Mouse (Mus musculus): Measurements from ENCODE around the gene Cpt1b. TPM values are rescaled to one million over a fixed set of nuclear protein-coding genes. Genes with fewer than 3 reads are reported as not detected.
A peak's percentile ranks its signal among the peaks of the same experiment; 100 is the strongest.

Gene Cpt1b
- polyA plus RNA-seq, 1 experiment, result 28.9 TPM

GRCm38 (mm10) chr15:89428821-89429351 is 3.2 kb upstream of the Cpt1b start:
- 6% methylated on average over 22 of the region's 22 CpGs for WGBS
- TF ChIP-seq CTCF (IDR thresholded peaks at IDR 0.05; ENCODE audit: insufficient read depth, low read length) (no peak), POLR2A (IDR thresholded peaks at IDR 0.05; ENCODE audit: borderline replicate concordance, extremely low read depth, low read depth, low read length) (no peak)
- no peak for DNase-seq

GRCm38 (mm10) chr15:89428136-89428790 is 2.6 kb upstream of the Cpt1b start:
- Histone ChIP-seq H3K4me1 (ENCODE audit: control insufficient read depth, insufficient read depth, low read length) (0 out of 2 replicates have a peak, but pooled peaks cover 3% of the 10 kb centered on the region), H3K4me3 (replicated peaks; ENCODE audit: extremely low read depth, low read depth, low read length) (no peak overlapping the region)
- DNase-seq, result no peak
- WGBS, result 82% methylated on average over 19 of the region's 19 CpGs
- TF ChIP-seq CTCF (IDR thresholded peaks at IDR 0.05; ENCODE audit: insufficient read depth, low read length) (no peak), POLR2A (IDR thresholded peaks at IDR 0.05; ENCODE audit: borderline replicate concordance, extremely low read depth, low read depth, low read length) (no peak)

More at GRCm38 (mm10) chr15:89428821-89429351, 3.2 kb upstream of the Cpt1b start:
- H3K4me1 ChIP-seq (ENCODE audit: control insufficient read depth, insufficient read depth, low read length), result 0 out of 2 replicates have a peak, but pooled peaks cover 3% of the 10 kb centered on the region
- peak overlapping the region; percentile 83 for H3K4me3 ChIP-seq (replicated peaks; ENCODE audit: extremely low read depth, low read depth, low read length)

- Histone ChIP-seq H3K4me3 (replicated peaks; ENCODE audit: extremely low read depth, low read depth, low read length) (no peak overlapping the region), H3K4me1 (ENCODE audit: control insufficient read depth, insufficient read depth, low read length) (0 out of 2 replicates have a peak, but pooled peaks cover 3% of the 10 kb centered on the region)
- DNase-seq, result no peak
- 88% methylated on average over 10 of the region's 10 CpGs for WGBS
- TF ChIP-seq POLR2A (IDR thresholded peaks at IDR 0.05; ENCODE audit: borderline replicate concordance, extremely low read depth, low read depth, low read length) (no peak), CTCF (IDR thresholded peaks at IDR 0.05; ENCODE audit: insufficient read depth, low read length) (no peak)
Observed at GRCm38 (mm10) chr15:89426716-89427115, 1.1 kb upstream of the Cpt1b start.

DNA sequence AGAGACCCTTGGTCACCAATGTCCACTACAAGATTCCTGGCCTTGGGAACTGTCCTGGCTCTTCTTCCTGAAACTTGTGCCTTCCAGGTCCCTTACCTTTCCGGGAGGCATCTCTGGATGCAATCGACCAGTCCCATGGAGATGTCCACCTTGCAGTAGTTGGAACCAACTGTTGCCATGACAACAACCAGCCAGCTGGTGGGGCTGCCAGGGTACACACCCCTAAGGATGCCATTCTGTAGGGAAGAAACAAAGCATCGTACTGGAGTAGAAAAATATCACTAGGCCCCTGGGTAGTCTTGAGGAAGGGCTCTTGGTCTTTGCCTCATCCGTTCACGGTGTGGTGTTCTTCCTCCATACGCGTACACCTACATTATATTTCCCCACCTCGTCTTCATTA is 1.0 kb downstream of the Cpt1b start:
- Histone ChIP-seq H3K4me3 (replicated peaks; ENCODE audit: extremely low read depth, low read depth, low read length) (no peak overlapping the region), H3K4me1 (ENCODE audit: control insufficient read depth, insufficient read depth, low read length) (0 out of 2 replicates have a peak, but pooled peaks cover 3% of the 10 kb centered on the region)
- 83% methylated on average over 8 of the region's 8 CpGs for WGBS
- DNase-seq, result no peak
- TF ChIP-seq POLR2A (IDR thresholded peaks at IDR 0.05; ENCODE audit: borderline replicate concordance, extremely low read depth, low read depth, low read length) (no peak), CTCF (IDR thresholded peaks at IDR 0.05; ENCODE audit: insufficient read depth, low read length) (no peak)

DNA sequence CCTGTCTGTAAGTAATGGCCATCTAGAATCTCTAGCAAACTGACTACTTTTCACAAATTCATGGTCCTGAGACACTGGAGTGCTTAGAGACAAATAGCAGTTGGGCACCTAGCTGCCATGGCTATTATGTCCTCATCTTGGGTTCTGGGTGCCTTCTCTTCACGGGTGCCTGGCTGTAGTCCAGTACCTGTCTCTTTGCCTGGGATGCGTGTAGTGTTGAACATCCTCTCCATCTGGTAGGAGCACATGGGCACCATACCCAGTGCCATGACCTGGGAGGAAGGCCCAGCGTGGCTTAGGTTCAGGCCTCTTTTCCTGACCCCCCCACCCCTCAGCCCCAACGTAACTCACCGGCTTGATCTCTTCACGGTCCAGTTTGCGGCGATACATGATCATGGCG is 3.7 kb downstream of the Cpt1b start:
- 93% methylated on average over 9 of the region's 9 CpGs for WGBS

DNA sequence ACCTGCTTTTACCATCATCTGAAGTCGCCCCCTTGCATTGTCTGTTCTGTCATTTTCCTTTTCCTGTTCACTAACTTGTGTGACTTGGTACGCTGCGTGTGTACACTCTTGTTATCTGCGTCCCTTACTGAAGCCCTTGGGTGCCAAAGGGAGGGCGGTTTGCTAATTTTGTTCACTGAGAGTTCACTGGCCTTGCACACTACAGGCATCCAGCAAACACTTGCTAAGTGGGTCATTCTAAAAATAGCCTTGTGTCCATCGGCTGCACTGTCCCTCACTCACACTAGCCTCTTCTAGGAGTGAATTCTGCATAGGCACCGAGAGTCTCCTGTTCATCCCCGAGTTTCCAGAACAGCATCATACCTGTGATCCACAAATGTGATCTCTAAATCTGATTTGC is 10.4 kb downstream of the Cpt1b start:
- 76% methylated on average over 8 of the region's 8 CpGs for WGBS
- no peak for DNase-seq
- TF ChIP-seq POLR2A (IDR thresholded peaks at IDR 0.05; ENCODE audit: borderline replicate concordance, extremely low read depth, low read depth, low read length) (no peak), CTCF (IDR thresholded peaks at IDR 0.05; ENCODE audit: insufficient read depth, low read length) (no peak)

More for the DNA sequence above, 3.7 kb downstream of the Cpt1b start:
- no peak for DNase-seq
- Histone ChIP-seq H3K4me1 (ENCODE audit: control insufficient read depth, insufficient read depth, low read length) (no peaks in the 10 kb centered on the region), H3K4me3 (replicated peaks; ENCODE audit: extremely low read depth, low read depth, low read length) (no peak overlapping the region)
- no peak for TF ChIP-seq CTCF (IDR thresholded peaks at IDR 0.05; ENCODE audit: insufficient read depth, low read length)
- no peak for TF ChIP-seq POLR2A (IDR thresholded peaks at IDR 0.05; ENCODE audit: borderline replicate concordance, extremely low read depth, low read depth, low read length)

DNA sequence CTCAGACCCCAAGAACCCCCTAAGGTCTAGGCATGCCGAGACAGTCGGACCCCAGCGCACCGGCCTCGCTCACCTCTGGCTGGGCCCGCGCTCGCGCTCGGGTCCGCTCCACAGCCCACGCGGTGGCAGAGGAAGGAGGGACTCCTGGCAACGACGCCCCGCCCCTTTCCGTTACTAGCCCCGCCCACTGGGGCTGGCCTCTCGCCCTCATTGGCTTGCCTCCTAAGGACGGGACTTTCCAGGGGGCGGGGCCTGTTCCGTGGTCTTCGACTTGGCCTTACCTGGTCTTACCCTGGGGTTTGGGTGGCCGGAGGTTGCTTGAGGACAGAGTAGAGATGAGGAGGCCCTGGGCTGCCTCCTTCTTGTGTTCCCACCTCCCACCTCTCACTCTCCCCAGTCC is 15.5 kb downstream of the Cpt1b start, which contains the start of gene Syce3:
Syce3 (minus strand) TSS at position 386 of the 400 bp plus-strand sequence.
- no peaks in the 10 kb centered on the region for H3K4me1 ChIP-seq (ENCODE audit: control insufficient read depth, insufficient read depth, low read length)
- H3K4me3 ChIP-seq (replicated peaks; ENCODE audit: extremely low read depth, low read depth, low read length), result no peak within 1 kb of the TSS
- 79% methylated on average over 24 of the region's 24 CpGs for WGBS
- no peak for DNase-seq
- TF ChIP-seq CTCF (IDR thresholded peaks at IDR 0.05; ENCODE audit: insufficient read depth, low read length), result no peak
- TF ChIP-seq POLR2A (IDR thresholded peaks at IDR 0.05; ENCODE audit: borderline replicate concordance, extremely low read depth, low read depth, low read length), result no peak

More for the DNA sequence above, 10.4 kb downstream of the Cpt1b start:
- H3K4me1 ChIP-seq (ENCODE audit: control insufficient read depth, insufficient read depth, low read length), result no peaks in the 10 kb centered on the region
- no peak overlapping the region for H3K4me3 ChIP-seq (replicated peaks; ENCODE audit: extremely low read depth, low read depth, low read length)

DNA sequence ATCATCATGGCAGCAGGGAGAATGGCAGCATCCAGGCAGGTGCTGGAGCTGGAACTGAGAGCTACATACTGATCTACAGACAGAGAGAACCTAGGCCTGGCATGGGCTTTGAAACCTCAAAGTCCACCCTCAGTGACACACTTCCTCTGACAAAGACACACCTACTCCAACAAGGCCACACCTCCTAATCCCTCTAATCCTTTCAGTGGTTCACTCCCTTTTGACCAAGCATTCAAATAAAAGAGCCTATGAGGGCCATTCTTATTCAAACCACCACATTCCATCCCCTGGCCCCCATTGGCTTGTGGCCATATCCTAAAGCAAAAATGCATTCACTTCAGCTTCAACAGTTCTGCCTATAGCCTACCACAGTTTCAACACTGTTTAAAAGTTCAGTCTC is 19.0 kb downstream of the Cpt1b start:
- no peak overlapping the region for H3K4me3 ChIP-seq (replicated peaks; ENCODE audit: extremely low read depth, low read depth, low read length)
- no peak for DNase-seq
- H3K4me1 ChIP-seq (ENCODE audit: control insufficient read depth, insufficient read depth, low read length), result no peaks in the 10 kb centered on the region
- TF ChIP-seq POLR2A (IDR thresholded peaks at IDR 0.05; ENCODE audit: borderline replicate concordance, extremely low read depth, low read depth, low read length) (no peak), CTCF (IDR thresholded peaks at IDR 0.05; ENCODE audit: insufficient read depth, low read length) (no peak)

DNA sequence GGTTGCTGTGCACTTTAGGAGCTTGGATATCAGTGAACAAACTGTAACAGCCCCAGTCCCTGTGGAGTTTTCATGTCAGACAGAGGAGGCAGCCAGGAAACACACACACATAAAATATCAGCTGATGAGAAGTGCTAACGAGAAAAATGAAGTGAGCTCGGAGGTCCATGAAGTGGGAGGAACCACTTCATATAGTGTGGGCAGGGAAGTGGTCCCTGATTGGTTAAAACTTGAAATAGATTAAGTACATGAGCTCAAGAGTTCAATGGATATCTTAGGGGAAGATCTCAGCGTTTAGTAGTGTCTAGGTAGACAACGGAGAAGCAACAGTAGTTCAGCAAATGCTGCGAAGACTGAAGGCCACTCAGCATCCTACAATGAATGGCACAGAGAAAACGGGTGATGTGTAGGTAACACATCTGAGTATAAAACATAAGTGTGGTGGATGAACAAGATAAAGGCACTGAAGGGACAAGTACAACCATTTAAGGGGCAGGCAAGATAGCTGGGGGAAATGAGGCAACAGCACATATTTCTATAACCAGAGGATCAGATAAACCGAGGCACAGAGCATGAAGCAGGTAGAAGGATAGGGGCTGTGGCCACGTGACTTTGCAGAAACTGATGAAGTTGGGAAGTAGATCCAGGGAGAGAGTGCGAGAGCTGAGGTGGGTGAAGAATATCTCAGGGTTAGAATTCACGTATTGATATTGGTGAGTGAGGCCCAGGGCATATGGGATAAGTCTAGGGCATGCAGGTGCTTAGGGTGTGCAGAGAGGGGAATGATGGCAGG is 20.6 kb downstream of the Cpt1b start:
- 71% methylated on average over 10 of the region's 10 CpGs for WGBS
- TF ChIP-seq POLR2A (IDR thresholded peaks at IDR 0.05; ENCODE audit: borderline replicate concordance, extremely low read depth, low read depth, low read length) (no peak), CTCF (IDR thresholded peaks at IDR 0.05; ENCODE audit: insufficient read depth, low read length) (no peak)
- no peak for DNase-seq
- no peaks in the 10 kb centered on the region for H3K4me1 ChIP-seq (ENCODE audit: control insufficient read depth, insufficient read depth, low read length)
- H3K4me3 ChIP-seq (replicated peaks; ENCODE audit: extremely low read depth, low read depth, low read length), result no peak overlapping the region
